Mouse (Mus musculus): ENCODE results near the gene Fam120a. TPM values are rescaled to one million over a fixed set of nuclear protein-coding genes. Genes with fewer than 3 reads are reported as not detected.

Fam120a gene
- polyA plus RNA-seq, 1 experiment from 2014 or later: 39.7 TPM

- Histone ChIP-seq H3K4me2 (ENCODE audit: low read depth, low read length) (no peak overlapping the region), H3K27ac (replicated peaks; ENCODE audit: low read depth, low read length) (no peak overlapping the region), H3K9me3 (ENCODE audit: control insufficient read depth, low read length) (no peaks in the 10 kb centered on the region), H3K9ac (ENCODE audit: low read depth, low read length) (no peak overlapping the region), H3K4me1 (ENCODE audit: control insufficient read depth, insufficient read depth, low read length) (peaks cover 36% of the 10 kb centered on the region), H3K36me3 (ENCODE audit: control insufficient read depth, insufficient read depth, low read length) (no peaks in the 10 kb centered on the region), H3K4me3 (ENCODE audit: low read depth, low read length) (no peak overlapping the region), H3K27me3 (replicated peaks; ENCODE audit: control insufficient read depth, insufficient read depth, low read length) (no peaks in the 10 kb centered on the region)
- WGBS: 96% methylated on average over 1 of the region's 1 CpGs
- no peak for DNase-seq (ENCODE audit: low spot score)
- ATAC-seq (ENCODE audit: low read depth): no peak
Measured at GRCm38 (mm10) chr13:48861913-48862312, 105.9 kb downstream of the Fam120a start.

- no peak for DNase-seq (ENCODE audit: low spot score)
- ATAC-seq (ENCODE audit: low read depth): no peak
- Histone ChIP-seq H3K36me3 (ENCODE audit: control insufficient read depth, insufficient read depth, low read length) (no peaks in the 10 kb centered on the region), H3K4me1 (ENCODE audit: control insufficient read depth, insufficient read depth, low read length) (peaks cover 30% of the 10 kb centered on the region), H3K4me2 (ENCODE audit: low read depth, low read length) (no peak overlapping the region), H3K27ac (replicated peaks; ENCODE audit: low read depth, low read length) (no peak overlapping the region), H3K9me3 (ENCODE audit: control insufficient read depth, low read length) (no peaks in the 10 kb centered on the region), H3K9ac (ENCODE audit: low read depth, low read length) (no peak overlapping the region), H3K27me3 (replicated peaks; ENCODE audit: control insufficient read depth, insufficient read depth, low read length) (no peaks in the 10 kb centered on the region), H3K4me3 (ENCODE audit: low read depth, low read length) (no peak overlapping the region)
- WGBS: 55% methylated on average over 4 of the region's 4 CpGs
Measured at GRCm38 (mm10) chr13:48858779-48859178, 109.0 kb downstream of the Fam120a start.

GRCm38 (mm10) chr13:48858054-48858453 lies 109.8 kb downstream of the Fam120a start:
- DNase-seq (ENCODE audit: low spot score) (no peak), ATAC-seq (ENCODE audit: low read depth) (no peak)
- H3K4me1 ChIP-seq (ENCODE audit: control insufficient read depth, insufficient read depth, low read length): peaks cover 28% of the 10 kb centered on the region
- no peaks in the 10 kb centered on the region for H3K27me3 ChIP-seq (replicated peaks; ENCODE audit: control insufficient read depth, insufficient read depth, low read length)
- 0 out of 2 replicates have a peak overlapping the region, but pooled peaks have one; percentile 25 for H3K9ac ChIP-seq (ENCODE audit: low read depth, low read length)
- no peak overlapping the region for H3K4me2 ChIP-seq (ENCODE audit: low read depth, low read length)
- H3K4me3 ChIP-seq (ENCODE audit: low read depth, low read length): no peak overlapping the region
- no peak overlapping the region for H3K27ac ChIP-seq (replicated peaks; ENCODE audit: low read depth, low read length)
- no peaks in the 10 kb centered on the region for H3K36me3 ChIP-seq (ENCODE audit: control insufficient read depth, insufficient read depth, low read length)
- no peaks in the 10 kb centered on the region for H3K9me3 ChIP-seq (ENCODE audit: control insufficient read depth, low read length)
- 62% methylated on average over 6 of the region's 6 CpGs for WGBS

GRCm38 (mm10) chr13:48857246-48857932 lies 110.4 kb downstream of the Fam120a start:
- peaks cover 27% of the 10 kb centered on the region for H3K4me1 ChIP-seq (ENCODE audit: control insufficient read depth, insufficient read depth, low read length)
- no peaks in the 10 kb centered on the region for H3K36me3 ChIP-seq (ENCODE audit: control insufficient read depth, insufficient read depth, low read length)
- H3K4me2 ChIP-seq (ENCODE audit: low read depth, low read length): no peak overlapping the region
- no peak for DNase-seq (ENCODE audit: low spot score)
- no peak overlapping the region for H3K27ac ChIP-seq (replicated peaks; ENCODE audit: low read depth, low read length)
- no peaks in the 10 kb centered on the region for H3K9me3 ChIP-seq (ENCODE audit: control insufficient read depth, low read length)
- 47% methylated on average over 7 of the region's 7 CpGs for WGBS
- no peak overlapping the region for H3K4me3 ChIP-seq (ENCODE audit: low read depth, low read length)
- no peak for ATAC-seq (ENCODE audit: low read depth)
- H3K9ac ChIP-seq (ENCODE audit: low read depth, low read length): no peak overlapping the region
- no peaks in the 10 kb centered on the region for H3K27me3 ChIP-seq (replicated peaks; ENCODE audit: control insufficient read depth, insufficient read depth, low read length)

GRCm38 (mm10) chr13:48853947-48854346 lies 113.9 kb downstream of the Fam120a start:
- peaks cover 35% of the 10 kb centered on the region for H3K4me1 ChIP-seq (ENCODE audit: control insufficient read depth, insufficient read depth, low read length)
- no peak overlapping the region for H3K4me3 ChIP-seq (ENCODE audit: low read depth, low read length)
- H3K36me3 ChIP-seq (ENCODE audit: control insufficient read depth, insufficient read depth, low read length): no peaks in the 10 kb centered on the region
- H3K4me2 ChIP-seq (ENCODE audit: low read depth, low read length): no peak overlapping the region
- WGBS: 50% methylated on average over 3 of the region's 3 CpGs
- no peaks in the 10 kb centered on the region for H3K27me3 ChIP-seq (replicated peaks; ENCODE audit: control insufficient read depth, insufficient read depth, low read length)
- DNase-seq (ENCODE audit: low spot score) (no peak), ATAC-seq (ENCODE audit: low read depth) (peak; percentile 24; the same call in 1 of the 2 replicates)
- no peak overlapping the region for H3K9ac ChIP-seq (ENCODE audit: low read depth, low read length)
- H3K9me3 ChIP-seq (ENCODE audit: control insufficient read depth, low read length): no peaks in the 10 kb centered on the region
- H3K27ac ChIP-seq (replicated peaks; ENCODE audit: low read depth, low read length): peak overlapping the region; percentile 40

GRCm38 (mm10) chr13:48853475-48853874 lies 114.3 kb downstream of the Fam120a start:
- H3K9ac ChIP-seq (ENCODE audit: low read depth, low read length): no peak overlapping the region
- H3K4me1 ChIP-seq (ENCODE audit: control insufficient read depth, insufficient read depth, low read length): peaks cover 31% of the 10 kb centered on the region
- WGBS: 17% methylated on average over 2 of the region's 2 CpGs
- peak overlapping the region; percentile 40; the same call in 1 of the 2 replicates for H3K27ac ChIP-seq (replicated peaks; ENCODE audit: low read depth, low read length)
- no peak for ATAC-seq (ENCODE audit: low read depth)
- no peaks in the 10 kb centered on the region for H3K36me3 ChIP-seq (ENCODE audit: control insufficient read depth, insufficient read depth, low read length)
- no peaks in the 10 kb centered on the region for H3K27me3 ChIP-seq (replicated peaks; ENCODE audit: control insufficient read depth, insufficient read depth, low read length)
- no peak overlapping the region for H3K4me3 ChIP-seq (ENCODE audit: low read depth, low read length)
- DNase-seq (ENCODE audit: low spot score): peak; percentile 44
- no peak overlapping the region for H3K4me2 ChIP-seq (ENCODE audit: low read depth, low read length)
- no peaks in the 10 kb centered on the region for H3K9me3 ChIP-seq (ENCODE audit: control insufficient read depth, low read length)

GRCm38 (mm10) chr13:48852859-48853258 lies 115.0 kb downstream of the Fam120a start:
- Histone ChIP-seq H3K4me1 (ENCODE audit: control insufficient read depth, insufficient read depth, low read length) (peaks cover 25% of the 10 kb centered on the region), H3K4me3 (ENCODE audit: low read depth, low read length) (no peak overlapping the region), H3K27ac (replicated peaks; ENCODE audit: low read depth, low read length) (no peak overlapping the region), H3K27me3 (replicated peaks; ENCODE audit: control insufficient read depth, insufficient read depth, low read length) (no peaks in the 10 kb centered on the region), H3K4me2 (ENCODE audit: low read depth, low read length) (no peak overlapping the region), H3K9me3 (ENCODE audit: control insufficient read depth, low read length) (no peaks in the 10 kb centered on the region), H3K36me3 (ENCODE audit: control insufficient read depth, insufficient read depth, low read length) (no peaks in the 10 kb centered on the region), H3K9ac (ENCODE audit: low read depth, low read length) (no peak overlapping the region)
- WGBS: 72% methylated on average over 3 of the region's 3 CpGs
- ATAC-seq (ENCODE audit: low read depth) (no peak), DNase-seq (ENCODE audit: low spot score) (no peak)

GRCm38 (mm10) chr13:48851719-48852118 lies 116.1 kb downstream of the Fam120a start:
- ATAC-seq (ENCODE audit: low read depth) (no peak), DNase-seq (ENCODE audit: low spot score) (no peak)
- H3K4me3 ChIP-seq (ENCODE audit: low read depth, low read length): no peak overlapping the region
- H3K36me3 ChIP-seq (ENCODE audit: control insufficient read depth, insufficient read depth, low read length): no peaks in the 10 kb centered on the region
- H3K27ac ChIP-seq (replicated peaks; ENCODE audit: low read depth, low read length): no peak overlapping the region
- no peaks in the 10 kb centered on the region for H3K9me3 ChIP-seq (ENCODE audit: control insufficient read depth, low read length)
- whole genome bisulfite sequencing: 87% methylated on average over 5 of the region's 5 CpGs
- H3K4me2 ChIP-seq (ENCODE audit: low read depth, low read length): no peak overlapping the region
- no peak overlapping the region for H3K9ac ChIP-seq (ENCODE audit: low read depth, low read length)
- H3K27me3 ChIP-seq (replicated peaks; ENCODE audit: control insufficient read depth, insufficient read depth, low read length): no peaks in the 10 kb centered on the region
- peaks cover 22% of the 10 kb centered on the region for H3K4me1 ChIP-seq (ENCODE audit: control insufficient read depth, insufficient read depth, low read length)

- H3K27ac ChIP-seq (replicated peaks; ENCODE audit: low read depth, low read length): no peak overlapping the region
- no peaks in the 10 kb centered on the region for H3K27me3 ChIP-seq (replicated peaks; ENCODE audit: control insufficient read depth, insufficient read depth, low read length)
- H3K36me3 ChIP-seq (ENCODE audit: control insufficient read depth, insufficient read depth, low read length): no peaks in the 10 kb centered on the region
- H3K4me2 ChIP-seq (ENCODE audit: low read depth, low read length): no peak overlapping the region
- no peak overlapping the region for H3K4me3 ChIP-seq (ENCODE audit: low read depth, low read length)
- 72% methylated on average over 8 of the region's 8 CpGs for WGBS
- peaks cover 22% of the 10 kb centered on the region for H3K4me1 ChIP-seq (ENCODE audit: control insufficient read depth, insufficient read depth, low read length)
- no peak overlapping the region for H3K9ac ChIP-seq (ENCODE audit: low read depth, low read length)
- ATAC-seq (ENCODE audit: low read depth) (0 out of 2 replicates have a peak, but pooled peaks have one; percentile 10), DNase-seq (ENCODE audit: low spot score) (no peak)
- H3K9me3 ChIP-seq (ENCODE audit: control insufficient read depth, low read length): no peaks in the 10 kb centered on the region
Measured at GRCm38 (mm10) chr13:48850771-48851170, 117.0 kb downstream of the Fam120a start.

Measured in embryonic facial prominence, embryonic 14.5 days (tissue).